Mouse (Mus musculus) E14TG2a.4 (cell line): Measurements from ENCODE around the gene Tle6.

Experiments used
- H3K27me3 ChIP-seq: 2 replicates; pipeline ENCODE4 v1.6.1; 2014; ENCODE audit warnings: low read length, control low read depth; ENCODE audit not compliant: insufficient read depth
- H3K36me3 ChIP-seq: 2 replicates; pipeline ENCODE4 v1.6.1; 2014; ENCODE audit warnings: low read length, control low read depth; ENCODE audit not compliant: insufficient read depth
- H3K4me1 ChIP-seq: replicated peaks from 2 replicates; pipeline ENCODE4 v1.6.1; 2014; ENCODE audit warnings: low read depth, low read length, control low read depth
- H3K4me3 ChIP-seq: replicated peaks from 2 replicates; pipeline ENCODE4 v1.5.1; 2014; ENCODE audit warnings: mild to moderate bottlenecking, low read length
- H3K9me3 ChIP-seq: 2 replicates; pipeline ENCODE4 v1.6.1; 2014; ENCODE audit warnings: low read length, control low read depth
- CTCF ChIP-seq: conservative IDR thresholded peaks from 2 replicates; pipeline ENCODE4 v1.5.1; 2014; ENCODE audit warnings: low read length
- NANOG ChIP-seq: IDR thresholded peaks from 2 replicates; pipeline ENCODE4 v1.6.1; 2014; ENCODE audit warnings: borderline replicate concordance, low read length, mixed read lengths
- POU5F1 ChIP-seq: IDR thresholded peaks from 2 replicates; pipeline ENCODE4 v1.6.1; 2014; ENCODE audit warnings: low read length, borderline replicate concordance

Gene Tle6

DNA sequence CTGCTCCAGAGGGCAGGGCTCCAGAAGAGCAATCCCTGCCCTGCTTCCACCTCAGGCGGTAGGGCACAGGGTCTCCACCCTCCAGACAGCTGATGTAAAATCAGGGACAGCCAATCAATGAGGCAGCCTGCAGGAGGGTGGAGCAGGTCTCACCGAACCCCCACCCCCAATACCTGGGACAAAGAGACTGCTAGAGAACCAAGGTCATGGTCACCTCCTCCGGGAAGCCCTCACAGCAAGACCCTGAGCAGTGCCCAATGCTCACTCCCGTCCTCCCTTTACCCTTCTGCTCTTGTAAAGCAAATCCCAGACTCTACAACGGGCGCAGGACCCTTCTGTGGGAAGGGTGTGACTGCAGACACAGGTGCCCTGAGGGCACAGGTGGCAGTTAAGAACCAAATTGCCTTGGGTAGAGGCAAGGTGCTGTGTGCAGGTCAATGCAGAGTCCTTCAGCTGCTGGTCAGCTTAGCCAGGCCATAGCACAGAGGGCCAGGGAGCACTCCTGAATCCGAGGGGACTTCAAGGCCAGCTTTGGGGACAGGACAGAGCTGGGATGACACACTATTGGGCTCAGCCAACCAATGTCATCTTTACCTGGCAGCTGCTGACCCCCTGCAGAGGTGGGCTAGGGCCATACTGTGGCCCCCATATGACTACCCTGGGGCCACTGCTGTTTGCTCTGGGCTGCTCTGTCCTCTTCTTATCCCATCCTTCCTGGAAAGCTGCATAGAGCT is 58.0 kb downstream of the Tle6 start:
- no peaks in the 10 kb centered on the region for H3K9me3 ChIP-seq
- peaks cover 65% of the 10 kb centered on the region for H3K4me1 ChIP-seq
- peak overlapping the region; percentile 91 for H3K4me3 ChIP-seq
- H3K27me3 ChIP-seq, result peaks cover 13% of the 10 kb centered on the region
- H3K36me3 ChIP-seq, result peaks cover 39% of the 10 kb centered on the region
- no peak for TF ChIP-seq POU5F1
- TF ChIP-seq NANOG, result no peak
- no peak for TF ChIP-seq CTCF

DNA sequence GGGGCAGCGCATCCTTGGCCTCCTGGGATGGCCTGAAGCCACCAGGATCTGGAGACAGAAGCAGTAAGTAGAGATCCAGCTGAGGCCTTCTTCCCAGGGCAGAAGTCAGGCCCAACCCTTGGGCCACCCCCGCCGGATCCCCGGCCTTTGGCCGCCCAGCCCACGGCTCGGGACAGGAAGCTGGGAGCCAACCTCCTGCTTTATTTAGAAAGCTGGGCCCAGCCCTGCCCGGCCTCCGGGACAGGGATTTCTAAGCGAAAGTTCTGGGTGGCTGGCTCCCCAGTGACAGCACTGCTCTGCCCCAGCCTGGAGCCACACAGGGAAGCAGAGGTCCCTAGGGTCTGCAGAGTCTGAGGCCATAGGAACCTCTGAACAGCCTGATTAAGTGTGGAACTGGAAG is 59.1 kb downstream of the Tle6 start:
- TF ChIP-seq CTCF, result no peak
- no peak for TF ChIP-seq POU5F1
- TF ChIP-seq NANOG, result no peak
- H3K9me3 ChIP-seq, result no peaks in the 10 kb centered on the region
- H3K36me3 ChIP-seq, result peaks cover 43% of the 10 kb centered on the region

DNA sequence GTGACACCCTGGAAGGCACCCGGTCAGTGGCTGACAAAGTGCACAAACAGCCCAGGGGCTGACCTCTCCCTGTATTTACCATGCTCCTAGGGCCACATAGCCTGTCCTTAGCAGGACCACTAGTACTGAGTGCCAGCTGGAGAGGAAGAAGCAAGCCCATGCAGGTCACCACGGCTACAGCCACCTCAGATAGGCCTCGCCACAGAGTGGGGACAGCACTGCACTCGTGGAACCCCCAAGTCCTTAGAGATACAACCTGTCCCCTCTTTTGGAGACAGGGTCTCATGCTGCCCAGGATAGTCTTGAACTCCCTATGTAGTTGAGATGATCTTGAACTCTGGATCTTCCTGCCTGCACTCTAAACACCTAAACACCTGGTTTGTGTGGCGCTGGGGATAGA is 59.5 kb downstream of the Tle6 start:
- H3K4me1 ChIP-seq, result peaks cover 71% of the 10 kb centered on the region
- no peak for TF ChIP-seq CTCF
- TF ChIP-seq NANOG, result no peak
- TF ChIP-seq POU5F1, result no peak
- peak overlapping the region; percentile 91; the same call in 1 of the 2 replicates for H3K4me3 ChIP-seq
- no peaks in the 10 kb centered on the region for H3K9me3 ChIP-seq
- peaks cover 13% of the 10 kb centered on the region for H3K27me3 ChIP-seq
- H3K36me3 ChIP-seq, result peaks cover 43% of the 10 kb centered on the region

More for the DNA sequence above, 59.1 kb downstream of the Tle6 start:
- H3K4me1 ChIP-seq, result peaks cover 69% of the 10 kb centered on the region
- peak overlapping the region; percentile 91 for H3K4me3 ChIP-seq
- H3K27me3 ChIP-seq, result peaks cover 13% of the 10 kb centered on the region
